Mouse (Mus musculus): ENCODE results near the gene Trmt1.
A peak's percentile ranks its signal among the peaks of the same experiment; 100 is the strongest.
"Not testable (repeated sequence)": the region's sequence is repeated elsewhere in the genome, so short reads cannot be mapped to it uniquely, and the experiment has no call there.

Trmt1 gene

GRCm38 (mm10) chr8:84659936-84660818, 25.9 kb upstream of the Trmt1 start:
- peak; percentile 70 for DNase-seq (ENCODE audit: low spot score)

- DNase-seq (ENCODE audit: low spot score) = peak; percentile 80
Measured at GRCm38 (mm10) chr8:84660819-84661457, 25.2 kb upstream of the Trmt1 start.

DNA sequence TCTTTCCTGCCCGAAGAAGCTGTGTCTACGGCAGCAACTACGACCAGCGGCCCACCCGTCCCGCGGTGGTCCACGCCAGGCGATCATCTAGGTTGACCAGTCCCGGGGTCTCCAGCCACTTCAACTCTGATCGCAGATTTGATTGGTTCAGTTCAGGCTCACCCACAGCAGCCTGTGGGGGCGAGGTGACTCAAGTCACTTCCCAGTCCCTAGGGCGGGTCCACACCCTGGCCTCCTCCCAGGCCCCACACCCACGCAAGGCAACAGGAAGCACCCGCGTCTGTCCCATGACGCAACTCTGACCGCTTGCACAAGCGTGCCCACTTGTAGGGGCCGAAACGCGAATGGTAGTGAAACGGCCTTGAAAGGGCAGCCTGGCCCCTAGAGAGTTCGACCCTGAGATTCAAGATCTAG, 24.6 kb upstream of the Trmt1 start:
- peak; percentile 96 for DNase-seq (ENCODE audit: low spot score)

DNA sequence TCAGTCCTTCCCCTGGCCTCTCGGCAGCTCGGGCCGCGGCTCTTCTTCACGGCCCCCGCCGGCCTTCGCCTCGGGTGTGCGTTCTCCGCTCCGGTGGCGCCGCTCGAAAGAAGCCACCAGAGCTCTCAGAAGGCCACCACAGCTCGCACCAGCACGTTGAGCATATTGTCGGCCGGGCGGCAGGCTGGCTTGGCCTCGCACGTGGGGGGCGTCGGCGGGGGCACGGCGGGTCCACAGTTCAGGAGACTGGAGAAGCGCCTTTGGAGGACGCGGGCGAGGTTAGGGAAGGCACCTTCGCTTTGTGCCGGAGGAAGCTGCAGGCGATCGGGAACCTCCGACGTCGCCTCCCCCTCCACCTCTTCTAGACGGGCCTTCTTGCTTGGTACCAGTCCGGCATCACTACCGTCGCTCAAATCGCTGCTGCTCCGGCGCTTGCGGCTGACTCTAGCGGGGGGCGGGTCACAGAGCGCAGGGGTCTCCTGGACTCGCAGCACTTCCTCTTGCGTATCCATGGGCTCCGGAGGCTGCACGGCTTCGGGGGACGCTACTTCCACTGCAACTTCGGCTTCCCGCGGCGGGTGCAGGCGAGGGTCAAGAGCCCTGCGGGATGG, 24.0 kb upstream of the Trmt1 start:
- peak; percentile 62 for DNase-seq (ENCODE audit: low spot score)

DNA sequence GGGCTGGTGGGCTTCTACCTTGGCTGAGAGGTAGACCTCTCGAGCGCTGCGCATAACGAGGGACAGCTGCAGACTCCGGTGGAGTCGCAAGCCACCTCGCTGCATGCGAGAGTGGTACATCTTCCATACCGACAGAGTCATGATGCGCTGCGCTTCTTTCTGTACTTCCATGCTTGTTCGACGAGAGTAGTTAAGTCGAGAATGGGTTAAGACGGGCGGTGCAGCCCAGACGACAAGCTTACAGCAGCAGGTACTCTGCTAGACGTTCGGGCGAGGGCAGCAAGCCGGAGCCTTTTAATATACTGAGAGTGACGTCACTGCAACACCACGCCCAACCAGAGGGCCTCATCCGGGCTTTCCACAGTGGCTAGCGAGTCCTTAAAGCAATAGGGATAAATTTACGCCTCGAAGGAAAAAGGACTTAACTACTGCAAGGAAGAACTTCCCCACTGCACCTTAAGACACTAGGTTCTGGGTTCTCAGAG, 23.5 kb upstream of the Trmt1 start, which contains the start of gene Ier2:
Gene Ier2, minus strand, starts transcription at position 272 of the 485 bp plus-strand sequence.
- DNase-seq (ENCODE audit: low spot score) = peak; percentile 100

GRCm38 (mm10) chr8:84663483-84664327, 22.4 kb upstream of the Trmt1 start:
- DNase-seq (ENCODE audit: low spot score) = peak; percentile 100

DNA sequence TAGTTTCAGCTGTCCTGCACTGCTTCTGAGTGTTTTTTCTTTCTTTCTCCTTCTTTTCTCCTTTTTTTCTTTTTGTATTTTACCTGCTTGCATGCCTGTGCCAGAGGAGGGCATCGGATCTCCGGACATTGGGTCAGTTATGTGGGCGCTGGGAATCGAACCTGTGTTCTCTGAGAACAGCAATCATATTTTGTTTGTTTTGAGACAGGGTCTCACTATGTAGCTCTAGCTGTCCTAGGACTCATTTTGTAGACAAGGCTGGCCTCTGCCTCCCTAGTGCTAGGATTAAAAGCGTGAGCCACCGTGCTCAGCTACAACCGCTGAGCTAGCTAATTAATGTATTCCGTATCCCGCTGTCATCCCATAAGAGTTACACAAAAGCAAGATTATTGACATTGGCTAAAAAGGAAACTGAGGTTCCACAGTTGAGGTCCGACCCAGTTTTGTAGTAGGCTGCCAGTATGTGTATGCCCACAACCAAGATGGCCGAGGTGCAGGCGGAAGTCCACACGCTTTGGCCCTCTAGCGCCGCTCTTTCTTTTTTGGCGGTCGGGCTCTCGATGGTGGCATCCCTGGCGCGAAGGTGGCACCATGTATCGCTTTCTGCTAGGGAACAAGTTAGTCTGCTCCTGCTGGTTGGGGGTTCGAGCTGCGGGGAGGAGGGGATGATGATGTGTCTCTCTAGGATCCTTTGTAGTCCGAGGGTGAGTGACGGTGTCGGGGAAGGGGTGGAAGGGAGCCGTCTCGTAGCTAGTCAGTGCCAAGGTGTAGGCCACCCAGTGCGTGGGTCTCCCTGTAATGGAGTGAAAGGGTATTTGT, 21.3 kb upstream of the Trmt1 start:
- DNase-seq (ENCODE audit: low spot score) = peak; percentile 95

DNA sequence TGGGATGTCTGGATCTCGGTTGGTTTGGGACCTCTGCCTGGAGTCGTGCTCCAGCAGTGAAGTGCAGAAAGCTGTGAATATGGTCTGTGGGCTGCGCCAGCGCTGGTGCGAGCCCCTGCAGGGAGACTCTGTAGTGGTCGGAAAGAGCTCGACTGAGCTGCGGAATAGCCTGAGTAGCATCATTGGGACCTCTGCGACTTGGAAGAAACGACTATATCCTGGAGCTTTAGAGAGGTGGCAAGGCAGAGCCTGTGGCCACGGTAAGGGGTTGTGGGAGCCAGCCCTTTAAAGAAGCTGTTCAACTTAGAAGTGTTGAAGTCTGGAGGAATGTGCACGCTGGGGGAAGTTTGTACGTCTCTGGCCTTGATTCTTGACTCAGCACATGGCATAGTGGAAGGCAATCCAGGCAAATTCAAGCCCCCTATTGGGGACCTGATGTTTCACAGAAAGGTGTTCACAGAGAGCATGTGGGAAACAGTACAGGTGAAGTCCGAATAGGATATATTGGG, 20.7 kb upstream of the Trmt1 start:
- DNase-seq (ENCODE audit: low spot score) = no peak

- no peak for DNase-seq (ENCODE audit: low spot score)
Measured at GRCm38 (mm10) chr8:84668081-84668480, 18.0 kb upstream of the Trmt1 start.

DNA sequence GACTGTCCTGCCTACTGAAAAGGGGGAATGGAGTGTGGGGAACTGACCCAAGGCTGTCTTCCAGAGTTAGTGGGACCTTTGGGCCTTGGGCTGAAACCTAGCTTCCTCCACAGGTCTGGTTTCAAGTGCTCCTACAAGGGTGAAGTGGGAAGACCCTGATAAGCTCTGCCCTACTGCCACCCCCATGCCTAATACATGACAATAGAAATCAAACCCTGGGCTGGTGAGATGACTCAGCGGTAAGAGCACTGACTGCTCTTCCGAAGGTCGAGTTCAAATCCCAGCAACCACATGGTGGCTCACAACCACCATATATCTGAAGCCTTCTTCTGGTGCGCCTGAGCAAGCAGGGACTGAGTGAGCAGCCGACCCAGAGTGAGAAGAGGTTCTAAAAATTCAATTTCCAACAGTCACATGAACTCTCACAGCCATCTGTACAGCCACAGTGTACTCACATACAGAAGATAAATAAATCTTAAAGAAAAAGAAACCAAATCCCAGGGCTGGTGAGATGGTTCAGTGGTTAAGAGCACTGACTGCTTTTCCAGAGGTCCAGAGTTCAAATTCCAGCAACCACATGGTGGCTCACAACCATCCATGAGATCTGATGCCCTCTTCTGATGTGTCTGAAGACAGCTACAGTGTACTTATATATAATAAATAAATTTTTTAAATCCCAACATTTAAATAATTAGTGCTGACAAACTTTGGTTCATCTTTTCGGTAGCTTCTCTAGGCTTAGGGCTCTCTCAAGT, 17.2 kb upstream of the Trmt1 start:
- no peak for DNase-seq (ENCODE audit: low spot score)

DNA sequence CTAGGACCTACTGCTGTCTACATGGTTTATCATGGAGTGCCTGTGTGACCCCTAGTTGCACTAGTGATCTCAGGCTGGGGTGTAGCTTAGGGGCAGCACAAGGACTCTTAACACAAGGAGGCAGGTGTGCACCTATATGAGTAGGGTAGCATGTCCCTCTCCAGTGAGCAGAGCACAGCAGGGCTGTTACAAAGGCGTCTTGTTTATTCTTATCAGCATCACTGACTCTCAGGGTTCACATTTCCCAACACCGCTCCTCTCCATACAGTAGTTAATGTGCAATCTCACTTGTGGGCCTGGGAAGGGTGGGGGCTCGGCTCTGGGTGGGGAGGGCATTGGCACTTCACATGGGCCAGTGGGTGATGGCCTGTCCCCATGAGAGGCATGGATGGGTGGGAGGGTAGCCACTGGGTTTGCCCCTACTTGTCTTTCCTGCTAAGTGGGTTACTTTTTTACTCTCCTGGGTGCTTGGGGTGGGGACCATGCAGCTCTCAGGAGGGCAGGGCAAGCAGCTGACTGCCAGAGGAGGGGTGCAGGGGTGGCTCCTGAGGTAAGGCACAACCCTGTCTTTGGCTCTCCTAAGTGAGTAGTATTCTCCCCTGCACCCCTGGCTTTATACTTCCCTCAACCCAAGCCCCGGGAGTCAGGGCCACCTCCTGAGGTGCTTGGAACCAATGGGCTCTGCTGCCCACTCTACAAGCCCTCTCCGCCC, 15.7 kb upstream of the Trmt1 start:
- DNase-seq (ENCODE audit: low spot score) = not testable (repeated sequence)

- no peak for DNase-seq (ENCODE audit: low spot score)
Measured at GRCm38 (mm10) chr8:84677305-84677704, 8.8 kb upstream of the Trmt1 start.

GRCm38 (mm10) chr8:84681476-84681875, 4.6 kb upstream of the Trmt1 start:
- DNase-seq (ENCODE audit: low spot score) = no peak

- DNase-seq (ENCODE audit: low spot score) = no peak
Measured at GRCm38 (mm10) chr8:84682257-84682656, 3.9 kb upstream of the Trmt1 start.

- no peak for DNase-seq (ENCODE audit: low spot score)
Measured at GRCm38 (mm10) chr8:84684537-84684936, 1.6 kb upstream of the Trmt1 start.

GRCm38 (mm10) chr8:84687003-84687704, 1.0 kb downstream of the Trmt1 start:
- no peak for DNase-seq (ENCODE audit: low spot score)

- DNase-seq (ENCODE audit: low spot score) = peak; percentile 91
Measured at GRCm38 (mm10) chr8:84687705-84688100, 1.6 kb downstream of the Trmt1 start, which contains the start of gene Nacc1. Gene Nacc1, minus strand, starts transcription at chr8:84687862.

- peak; percentile 98 for DNase-seq (ENCODE audit: low spot score)
Measured at GRCm38 (mm10) chr8:84689091-84689915, 3.2 kb downstream of the Trmt1 start.
